ENCODE assay signal across 8 mouse cellular contexts in genomic region chr8:123752773-123753468, GRCm38 (mm10). TPM values are rescaled to one million over a fixed set of nuclear protein-coding genes. Genes with fewer than 3 reads are reported as not detected.
A peak's percentile ranks its signal among the peaks of the same experiment; 100 is the strongest.
DNase-seq lines count a peak whose midpoint lies in the region; ATAC-seq and TF ChIP-seq lines count a peak whose summit lies in the region.

No protein-coding gene starts in this region.

- no peaks in the 10 kb centered on the region for H3K9me3 ChIP-seq in intestine, embryonic 14.5 days (ENCODE audit: control insufficient read depth, low read length)
- no peaks in the 10 kb centered on the region for H3K9me3 ChIP-seq in intestine, postnatal 0 days (ENCODE audit: control insufficient read depth)
- H3K9me3 ChIP-seq in forebrain, postnatal 0 days (ENCODE audit: low read length), result no peaks in the 10 kb centered on the region
- H3K9me3 ChIP-seq in midbrain, embryonic 16.5 days (replicated peaks; ENCODE audit: control insufficient read depth, low read length, poor library complexity, severe bottlenecking), result no peaks in the 10 kb centered on the region

- 57% methylated on average over 13 of the region's 13 CpGs for WGBS in intestine, embryonic 14.5 days
- 67% methylated on average over 13 of the region's 13 CpGs for WGBS in intestine, postnatal 0 days
- 41% methylated on average over 13 of the region's 13 CpGs for WGBS in forebrain, postnatal 0 days
- WGBS in midbrain, embryonic 16.5 days, result 49% methylated on average over 13 of the region's 13 CpGs

- H3K27me3 ChIP-seq in intestine, embryonic 14.5 days (replicated peaks; ENCODE audit: control insufficient read depth, insufficient read depth, low read length), result no peaks in the 10 kb centered on the region
- no peaks in the 10 kb centered on the region for H3K27me3 ChIP-seq in intestine, postnatal 0 days (replicated peaks; ENCODE audit: control insufficient read depth, insufficient read depth, low read length)
- H3K27me3 ChIP-seq in forebrain, postnatal 0 days (ENCODE audit: insufficient read depth, low read length), result no peaks in the 10 kb centered on the region
- no peaks in the 10 kb centered on the region for H3K27me3 ChIP-seq in midbrain, embryonic 16.5 days (ENCODE audit: control insufficient read depth, insufficient read depth, low read depth, low read length)

- peak; percentile 33; the same call in 1 of the 2 replicates for ATAC-seq in intestine, embryonic 14.5 days (replicated peaks; ENCODE audit: low FRiP score, low TSS enrichment, low read depth)
- no peak for ATAC-seq in intestine, postnatal 0 days
- ATAC-seq in forebrain, postnatal 0 days, result peak; percentile 49
- ATAC-seq in midbrain, embryonic 16.5 days, result peak; percentile 68; the same call in 1 of the 2 replicates

- peak; percentile 68 for DNase-seq in intestine, embryonic 14.5 days (ENCODE audit: low spot score)
- DNase-seq in Muller cell, postnatal 12 days (ENCODE audit: inconsistent ontology term), result peak; percentile 99
- DNase-seq in forebrain, postnatal 0 days, result peak; percentile 69
- no peak for DNase-seq in ovary, postnatal 14 days (ENCODE audit: low spot score)
- no peak for DNase-seq in spleen, adult 12 weeks (ENCODE audit: low spot score)
- no peak for DNase-seq in frontal cortex, adult 2 months (ENCODE audit: extremely low spot score in 1 of 2, low spot score in 1 of 2)

- H3K27ac ChIP-seq in intestine, embryonic 14.5 days (ENCODE audit: low read depth), result no peak overlapping the region
- no peak overlapping the region for H3K27ac ChIP-seq in intestine, postnatal 0 days (ENCODE audit: low read depth, low read length)
- 0 out of 2 replicates have a peak overlapping the region, but pooled peaks have one; percentile 2 for H3K27ac ChIP-seq in forebrain, postnatal 0 days (ENCODE audit: low read depth, low read length)
- H3K27ac ChIP-seq in midbrain, embryonic 16.5 days (ENCODE audit: low read length), result peak overlapping the region; percentile 13; the same call in 1 of the 2 replicates

- no peak overlapping the region for H3K4me2 ChIP-seq in intestine, embryonic 14.5 days (ENCODE audit: low read length)
- H3K4me2 ChIP-seq in intestine, postnatal 0 days (replicated peaks; ENCODE audit: low read depth), result no peak overlapping the region
- H3K4me2 ChIP-seq in forebrain, postnatal 0 days (ENCODE audit: low read depth), result no peak overlapping the region
- H3K4me2 ChIP-seq in midbrain, embryonic 16.5 days (ENCODE audit: low read length), result no peak overlapping the region

- H3K9ac ChIP-seq in intestine, embryonic 14.5 days (ENCODE audit: low read length), result no peak overlapping the region
- no peak overlapping the region for H3K9ac ChIP-seq in intestine, postnatal 0 days (ENCODE audit: low read depth, low read length)
- H3K9ac ChIP-seq in forebrain, postnatal 0 days, result no peak overlapping the region
- H3K9ac ChIP-seq in midbrain, embryonic 16.5 days (ENCODE audit: low read depth, low read length), result no peak overlapping the region

- H3K4me1 ChIP-seq in intestine, embryonic 14.5 days (replicated peaks; ENCODE audit: control insufficient read depth, insufficient read depth, low read length), result peaks cover 6% of the 10 kb centered on the region
- 0 out of 2 replicates have a peak, but pooled peaks cover 12% of the 10 kb centered on the region for H3K4me1 ChIP-seq in intestine, postnatal 0 days (replicated peaks; ENCODE audit: control insufficient read depth, insufficient read depth, low read length)
- H3K4me1 ChIP-seq in forebrain, postnatal 0 days (ENCODE audit: insufficient read depth), result peaks cover 13% of the 10 kb centered on the region
- peaks cover 23% of the 10 kb centered on the region for H3K4me1 ChIP-seq in midbrain, embryonic 16.5 days (ENCODE audit: control insufficient read depth, insufficient read depth, low read length)

- H3K4me3 ChIP-seq in intestine, embryonic 14.5 days (ENCODE audit: low read depth, low read length), result no peak overlapping the region
- no peak overlapping the region for H3K4me3 ChIP-seq in intestine, postnatal 0 days (ENCODE audit: low read depth, low read length)
- no peak overlapping the region for H3K4me3 ChIP-seq in forebrain, postnatal 0 days (ENCODE audit: low read depth, low read length)
- no peak overlapping the region for H3K4me3 ChIP-seq in midbrain, embryonic 16.5 days (ENCODE audit: low read depth, low read length)

- H3K36me3 ChIP-seq in intestine, embryonic 14.5 days (ENCODE audit: control insufficient read depth, insufficient read depth, low read length), result no peaks in the 10 kb centered on the region
- no peaks in the 10 kb centered on the region; the same call in 1 of the 2 replicates for H3K36me3 ChIP-seq in intestine, postnatal 0 days (ENCODE audit: control insufficient read depth, insufficient read depth)
- H3K36me3 ChIP-seq in forebrain, postnatal 0 days (ENCODE audit: insufficient read depth), result no peaks in the 10 kb centered on the region
- H3K36me3 ChIP-seq in midbrain, embryonic 16.5 days (ENCODE audit: control insufficient read depth, insufficient read depth, low read length), result no peaks in the 10 kb centered on the region

- no peak for TF ChIP-seq CTCF in intestine, postnatal 0 days (IDR thresholded peaks at IDR 0.05; ENCODE audit: low read depth)
- TF ChIP-seq CTCF in forebrain, postnatal 0 days (IDR thresholded peaks at IDR 0.05; ENCODE audit: low read depth), result no peak

RNA-seq across cellular contexts. Expression of gene Rab4a, which starts 52.9 kb away (rescaled TPM):
- polyA plus RNA-seq in intestine, embryonic 14.5 days (2014; fragmentation: Nextera tagmentation; extraction: Ambion mirVana), result 51.9 and 52.0 TPM in 2 replicates
- polyA plus RNA-seq in intestine, postnatal 0 days (2015; fragmentation: Nextera tagmentation; extraction: Ambion mirVana), result 104 TPM in 2 replicates
- 70.9 and 72.8 TPM in 2 replicates for total RNA-seq in forebrain, postnatal 0 days (2014; rRNA removed)
- polyA plus RNA-seq in forebrain, postnatal 0 days (2015; fragmentation: Nextera tagmentation; extraction: Ambion mirVana), result 113 and 127 TPM in 2 replicates
- polyA plus RNA-seq in midbrain, embryonic 16.5 days (2015; fragmentation: Nextera tagmentation; extraction: Ambion mirVana), result 79.2 and 81.0 TPM in 2 replicates
- polyA plus RNA-seq in frontal cortex, adult 2 months (2012; rRNA removed), result 67.3 and 73.3 TPM in 2 replicates

Comparison
In these comparisons a context has a peak if more than half of its experiments do, and no peak if none do; other contexts are left out.
1. DNase-seq: peak in intestine, embryonic 14.5 days (single experiment), Muller cell, postnatal 12 days (single experiment) and forebrain, postnatal 0 days (single experiment); none in ovary, postnatal 14 days (single experiment), spleen, adult 12 weeks (single experiment) and frontal cortex, adult 2 months (0 of 2).
2. H3K27ac ChIP-seq: peak in forebrain, postnatal 0 days (single experiment) and midbrain, embryonic 16.5 days (single experiment); none in intestine, embryonic 14.5 days (single experiment) and intestine, postnatal 0 days (single experiment).